Mouse (Mus musculus): Measurements from ENCODE around the gene Gm1140.
"Not testable (repeated sequence)": the region's sequence is repeated elsewhere in the genome, so short reads cannot be mapped to it uniquely, and the experiment has no call there.

- TF ChIP-seq CTCF (IDR thresholded peaks at IDR 0.05; ENCODE audit: insufficient read depth, low read length); POLR2A (IDR thresholded peaks at IDR 0.05; ENCODE audit: borderline replicate concordance, extremely low read depth, low read depth, low read length): not testable (repeated sequence)
Observed at GRCm38 (mm10) chrX:67695398-67695797, 2.0 kb upstream of the Gm1140 start, which contains the start of gene Gm14692.
